Mouse (Mus musculus): Measurements from ENCODE around the gene Tnrc6c. TPM values are rescaled to one million over a fixed set of nuclear protein-coding genes. Genes with fewer than 3 reads are reported as not detected.
A peak's percentile ranks its signal among the peaks of the same experiment; 100 is the strongest.

Tnrc6c gene
- 10 to 100 TPM; 33.0 to 34.2 TPM for total RNA-seq (2021)
- long read RNA-seq, experiment 1, partial matches to known transcripts: 14 of 22 reads
- long read RNA-seq, experiment 1, other reads (novel, unspliced or antisense): 8 of 22 reads
- long read RNA-seq, experiment 2, full-length matches to known transcripts: 1 of 33 reads
- long read RNA-seq, experiment 2, partial matches to known transcripts: 21 of 33 reads
- long read RNA-seq, experiment 2, other reads (novel, unspliced or antisense): 11 of 33 reads

- DNase-seq (ENCODE audit: low spot score in 2 of 2): peak; percentile 55 to 75
These were observed at the start of gene Tnrc6c for GRCm38 (mm10) chr11:117653491-117654351. Gene Tnrc6c, plus strand, starts transcription at chr11:117654289.

DNA sequence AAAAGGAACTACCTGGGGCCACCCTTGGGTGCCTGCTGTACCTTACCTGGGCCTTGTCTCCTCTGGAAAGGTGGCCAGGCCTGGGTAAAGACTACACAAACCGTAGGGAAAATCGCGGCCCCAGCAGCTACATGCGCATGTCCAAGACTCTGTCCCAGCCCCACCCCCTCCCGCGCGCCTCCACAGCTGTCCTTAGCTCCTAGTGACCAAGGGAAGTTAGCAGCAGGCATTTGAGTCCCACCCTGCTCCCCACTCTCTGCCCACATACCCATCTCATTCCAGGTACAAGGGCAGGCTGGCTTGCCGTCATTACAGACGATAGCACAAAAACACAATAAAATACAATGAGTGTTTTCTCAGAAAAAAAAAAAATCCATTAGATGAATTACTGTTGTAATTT lies 48.0 kb upstream of the Tnrc6c start:
- DNase-seq (ENCODE audit: low spot score in 2 of 2): no peak

DNA sequence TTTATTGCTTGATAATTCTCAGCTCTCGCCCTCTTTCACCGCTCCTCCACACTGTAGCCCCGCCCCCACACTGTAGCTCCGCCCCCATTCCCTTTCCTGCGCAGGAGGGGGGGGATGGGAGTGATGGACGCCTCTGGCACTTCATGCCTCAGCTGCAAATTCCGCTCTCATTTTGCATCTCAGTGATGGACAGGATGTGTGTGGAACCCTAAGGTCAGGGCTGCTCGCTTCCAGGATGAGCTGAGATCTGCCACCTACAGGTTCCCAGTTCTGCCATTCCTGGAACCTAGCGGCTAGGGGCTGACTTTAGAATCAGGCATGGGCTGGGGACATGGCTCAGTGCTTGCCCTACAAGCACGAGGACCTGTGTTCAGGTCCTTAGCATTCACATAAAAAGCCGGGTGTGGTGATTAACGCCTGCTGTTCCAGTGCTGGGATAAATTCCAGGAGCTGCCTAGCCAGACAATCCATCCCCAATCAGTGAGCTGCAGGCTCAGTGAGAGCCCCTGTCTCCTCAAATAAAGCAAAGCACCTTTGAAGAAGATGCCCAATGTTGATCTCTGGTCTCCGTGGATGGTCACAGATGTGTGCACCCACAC lies 47.4 kb upstream of the Tnrc6c start:
- DNase-seq (ENCODE audit: low spot score in 2 of 2): no peak

DNA sequence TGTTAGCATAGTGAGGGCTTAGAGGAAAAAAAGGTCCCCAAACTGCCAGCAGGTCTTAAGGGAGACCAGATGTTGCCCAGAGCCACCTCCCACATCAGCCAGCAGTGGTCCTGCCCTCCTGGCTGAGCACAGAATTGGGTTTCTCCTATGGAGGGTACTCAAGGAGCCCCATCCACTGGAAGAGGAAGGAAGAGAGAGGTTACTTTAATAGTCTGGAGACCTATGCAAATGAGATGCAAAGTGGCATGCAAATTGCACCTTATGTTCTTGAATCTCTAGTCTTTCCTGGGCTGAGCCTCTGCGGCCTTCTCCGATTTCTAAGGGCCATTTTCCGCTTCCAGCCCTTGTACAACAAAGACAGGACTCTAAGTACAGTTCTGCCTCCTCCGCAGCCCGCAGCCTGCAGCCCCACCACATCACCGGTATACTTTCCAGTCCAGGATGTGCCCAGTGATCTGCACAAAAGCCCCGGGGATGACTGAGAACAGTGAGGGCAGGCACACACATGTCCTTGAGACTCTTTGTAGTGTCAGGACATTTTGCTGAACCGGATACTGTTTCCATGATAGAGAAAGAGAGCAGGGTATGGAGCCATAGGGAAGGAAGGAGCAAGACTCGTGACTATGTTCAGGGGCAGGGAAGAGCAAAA lies 45.8 kb upstream of the Tnrc6c start:
- DNase-seq (ENCODE audit: low spot score in 2 of 2): no peak

DNA sequence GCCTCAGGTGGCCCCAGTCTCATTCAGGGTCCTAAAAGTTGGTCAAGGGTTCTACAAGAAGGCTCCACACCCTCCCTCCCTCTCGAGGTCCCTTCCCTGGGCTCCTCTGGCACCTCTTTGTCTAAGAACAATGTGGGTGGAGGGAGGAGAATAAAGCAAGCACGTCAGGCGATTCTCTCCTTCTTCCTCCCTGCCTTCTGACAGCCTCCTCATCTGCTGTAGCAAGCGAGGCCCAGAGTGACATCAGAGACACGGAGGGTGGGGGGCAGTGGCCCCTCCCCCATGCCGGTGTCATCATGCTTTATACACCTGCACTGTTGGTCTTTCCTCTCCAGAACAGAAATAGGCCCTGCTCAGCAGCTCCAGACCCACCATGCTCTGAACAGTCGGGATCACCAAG lies 45.1 kb upstream of the Tnrc6c start:
- DNase-seq (ENCODE audit: low spot score in 2 of 2): no peak

DNA sequence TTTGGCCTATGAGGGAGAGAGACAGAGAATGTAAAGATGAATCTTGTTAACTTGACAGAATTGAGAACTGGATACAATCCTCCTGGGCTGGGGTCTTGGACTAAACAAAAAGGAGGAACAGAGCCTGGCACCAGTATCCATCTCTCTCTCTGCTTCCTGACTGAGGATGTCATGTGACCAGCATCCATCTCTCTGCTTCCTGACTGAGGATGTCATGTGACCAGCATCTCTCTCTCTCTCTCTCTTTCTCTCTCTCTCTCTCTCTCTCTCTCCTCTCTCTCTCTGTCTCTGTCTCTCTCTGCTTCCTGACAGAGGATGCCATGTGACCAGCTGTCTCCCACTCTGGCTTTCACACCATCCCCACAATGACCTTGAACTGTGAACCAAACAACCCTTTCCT lies 43.5 kb upstream of the Tnrc6c start:
- DNase-seq (ENCODE audit: low spot score in 2 of 2): no peak

GRCm38 (mm10) chr11:117611068-117611467 lies 43.0 kb upstream of the Tnrc6c start:
- peak in 1 of 2 experiments; percentile 65 for DNase-seq (ENCODE audit: low spot score in 2 of 2)

DNA sequence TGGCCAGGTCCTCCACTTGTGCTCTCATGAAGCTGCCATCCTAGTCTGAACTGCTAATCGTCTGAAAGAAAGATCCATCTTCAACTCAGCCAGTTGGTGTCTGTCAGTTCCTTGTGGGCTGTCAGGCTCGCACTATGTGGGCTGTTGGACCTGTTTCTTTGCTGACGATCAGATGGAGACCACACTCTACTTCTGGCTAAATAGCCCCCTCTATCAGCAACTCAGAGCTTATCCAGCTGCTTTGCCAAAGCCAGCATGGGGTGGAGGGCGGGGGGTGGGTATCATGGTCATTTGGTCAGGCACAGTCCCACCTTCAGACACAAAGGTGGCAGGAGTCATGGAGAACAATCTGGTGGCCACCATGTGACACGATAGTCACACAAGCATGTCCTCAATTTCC lies 42.2 kb upstream of the Tnrc6c start:
- DNase-seq (ENCODE audit: low spot score in 2 of 2): no peak

DNA sequence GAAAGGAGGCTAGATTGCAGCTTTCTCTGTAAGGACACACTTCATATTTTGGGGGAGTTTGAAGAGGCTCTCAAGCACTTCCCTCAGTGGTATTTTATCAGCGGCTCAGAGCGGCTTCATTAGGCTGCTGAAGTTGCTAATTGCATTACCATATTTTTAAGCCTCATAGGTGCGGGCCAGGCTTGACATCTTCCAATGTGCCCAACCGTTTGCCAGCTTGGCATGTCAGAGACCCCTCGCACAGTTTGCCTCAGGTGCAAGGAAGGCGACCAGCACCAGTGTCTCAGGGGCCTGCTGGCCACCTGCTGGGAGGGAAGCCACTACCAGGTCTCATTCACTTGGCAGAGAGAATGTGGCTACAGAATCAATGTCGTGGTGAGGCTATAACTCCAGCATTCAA lies 41.2 kb upstream of the Tnrc6c start:
- no peak for DNase-seq (ENCODE audit: low spot score in 2 of 2)

GRCm38 (mm10) chr11:117617368-117617908 lies 36.7 kb upstream of the Tnrc6c start:
- no peak for DNase-seq (ENCODE audit: low spot score in 2 of 2)

- DNase-seq (ENCODE audit: low spot score in 2 of 2): no peak
These were observed 35.9 kb upstream of the Tnrc6c start for GRCm38 (mm10) chr11:117618214-117618613.

DNA sequence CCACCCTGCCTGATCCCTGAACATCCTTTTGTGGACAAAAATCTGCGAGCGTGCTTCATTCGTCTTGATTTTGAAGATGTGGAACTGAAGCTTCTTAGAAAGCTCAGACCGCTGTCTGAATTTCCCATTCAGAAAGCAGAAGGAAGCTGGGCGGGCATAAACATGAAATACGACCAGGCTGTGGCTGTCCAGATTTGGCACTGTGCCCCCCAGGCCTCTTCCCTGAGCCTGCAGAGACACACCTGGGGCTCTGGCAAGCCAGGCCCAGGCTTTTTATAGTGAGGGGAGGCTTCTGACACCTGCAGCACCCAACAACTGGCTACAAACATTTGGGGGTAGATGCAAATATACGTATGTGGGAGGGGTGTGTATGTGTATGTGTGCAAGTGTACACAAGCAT lies 35.3 kb upstream of the Tnrc6c start:
- DNase-seq (ENCODE audit: low spot score in 2 of 2): peak in 1 of 2 experiments; percentile 48

- no peak for DNase-seq (ENCODE audit: low spot score in 2 of 2)
These were observed 34.5 kb upstream of the Tnrc6c start for GRCm38 (mm10) chr11:117619581-117619980.

GRCm38 (mm10) chr11:117625196-117625595 lies 28.9 kb upstream of the Tnrc6c start:
- no peak for DNase-seq (ENCODE audit: low spot score in 2 of 2)

DNA sequence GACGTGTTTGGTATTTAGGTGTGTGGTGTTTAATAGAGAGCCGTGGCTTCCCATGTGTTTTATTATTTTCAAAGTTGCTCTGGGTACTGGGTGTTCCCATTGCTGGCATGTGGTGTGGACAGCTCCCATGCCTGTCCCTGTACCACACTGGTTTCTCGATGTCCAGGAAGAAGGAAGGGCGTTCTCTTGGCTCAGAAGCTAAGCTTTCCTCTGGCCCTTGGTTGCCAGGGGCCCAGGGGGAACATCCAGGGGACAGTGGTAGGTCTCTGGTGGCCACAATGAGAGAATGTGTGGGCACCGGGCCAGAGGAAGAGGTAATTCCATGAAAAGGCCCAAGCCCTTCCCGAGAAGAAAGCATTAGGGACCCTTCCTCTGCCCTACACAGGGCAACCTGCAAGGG lies 27.5 kb upstream of the Tnrc6c start:
- DNase-seq (ENCODE audit: low spot score in 2 of 2): no peak

- DNase-seq (ENCODE audit: low spot score in 2 of 2): no peak
These were observed 27.0 kb upstream of the Tnrc6c start for GRCm38 (mm10) chr11:117627060-117627562.

- DNase-seq (ENCODE audit: low spot score in 2 of 2): no peak
These were observed 26.3 kb upstream of the Tnrc6c start for GRCm38 (mm10) chr11:117627746-117628311.

GRCm38 (mm10) chr11:117628312-117628779 lies 25.7 kb upstream of the Tnrc6c start:
- DNase-seq (ENCODE audit: low spot score in 2 of 2): no peak

GRCm38 (mm10) chr11:117629865-117630264 lies 24.2 kb upstream of the Tnrc6c start:
- no peak for DNase-seq (ENCODE audit: low spot score in 2 of 2)

- no peak for DNase-seq (ENCODE audit: low spot score in 2 of 2)
These were observed 23.1 kb upstream of the Tnrc6c start for GRCm38 (mm10) chr11:117630868-117631565.

All from gastrocnemius, postnatal 4 days (tissue).